Mouse (Mus musculus): ENCODE data around the gene Slc43a1. TPM values are rescaled to one million over a fixed set of nuclear protein-coding genes. Genes with fewer than 3 reads are reported as not detected.

The Slc43a1 gene
- polyA plus RNA-seq, 1 experiment: 2.0 TPM

DNA sequence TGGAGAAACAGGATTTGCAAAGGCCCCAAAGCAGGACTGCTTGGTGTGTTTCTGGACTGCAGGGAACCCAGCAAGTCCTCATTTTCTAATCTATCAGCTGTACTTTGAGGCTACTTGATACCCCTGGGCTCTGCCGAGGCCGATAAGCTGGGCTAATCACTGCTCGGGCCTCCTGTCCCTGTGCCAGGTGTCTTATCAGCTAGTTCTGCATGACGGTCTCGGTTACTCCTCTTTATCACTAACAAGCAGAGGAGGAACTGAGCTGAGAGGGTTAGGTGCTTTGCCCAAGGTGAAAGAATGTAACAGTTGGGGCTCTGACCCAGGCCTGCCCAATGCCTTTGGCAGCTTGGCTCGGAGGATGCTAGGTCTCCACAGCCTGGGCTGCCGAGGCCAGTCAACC lies 26.8 kb upstream of the Slc43a1 start:
- H3K79me2 ChIP-seq (ENCODE audit: control insufficient read depth, insufficient read depth): no peaks in the 10 kb centered on the region
- no peak overlapping the region for H3K4me2 ChIP-seq (ENCODE audit: low read depth)
- no peaks in the 10 kb centered on the region for H3K27me3 ChIP-seq (ENCODE audit: control insufficient read depth, insufficient read depth, insufficient read length)
- no peaks in the 10 kb centered on the region for H3K36me3 ChIP-seq (ENCODE audit: control insufficient read depth, insufficient read depth)
- H3K4me3 ChIP-seq: no peak overlapping the region
- H3ac ChIP-seq (ENCODE audit: control insufficient read depth, insufficient read length): no peak overlapping the region
- TF ChIP-seq E2F4 (IDR thresholded peaks at IDR 0.05; ENCODE audit: insufficient read depth) (no peak), USF1 (IDR thresholded peaks at IDR 0.05; ENCODE audit: low read depth) (no peak), REST (IDR thresholded peaks at IDR 0.05; ENCODE audit: insufficient read depth, insufficient read length) (no peak)

DNA sequence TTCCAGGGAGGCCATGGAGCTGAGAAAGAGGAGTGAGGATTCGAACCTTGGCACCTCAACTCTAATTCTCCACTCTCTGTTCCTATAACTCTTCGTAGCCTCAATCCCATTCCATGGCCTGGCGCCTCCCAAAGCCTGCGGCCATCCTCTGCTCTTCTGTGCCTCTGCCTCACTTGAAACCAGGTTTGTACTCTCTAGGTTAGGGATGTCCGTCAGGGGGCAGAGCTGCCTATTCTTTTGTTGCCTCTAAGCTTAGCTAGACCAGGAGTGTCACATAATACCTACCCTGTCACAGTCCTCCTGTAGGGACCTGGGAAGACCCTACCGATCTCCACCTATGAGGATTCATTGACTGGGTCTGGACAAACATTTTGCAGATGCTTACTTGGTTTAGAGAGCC lies 26.0 kb upstream of the Slc43a1 start:
- no peak overlapping the region for H3K4me3 ChIP-seq
- TF ChIP-seq SRF (IDR thresholded peaks at IDR 0.05; ENCODE audit: control insufficient read depth, insufficient read length, low read depth) (no peak), USF1 (IDR thresholded peaks at IDR 0.05; ENCODE audit: low read depth) (no peak), MYOG (IDR thresholded peaks at IDR 0.05; ENCODE audit: control insufficient read depth in 1 of 3, insufficient read depth in 1 of 3, insufficient read length in 2 of 3, low read depth in 2 of 3) (no peak), E2F4 (IDR thresholded peaks at IDR 0.05; ENCODE audit: insufficient read depth) (no peak), POLR2A (IDR thresholded peaks at IDR 0.05; ENCODE audit: insufficient read length, low read depth) (no peak), CEBPB (IDR thresholded peaks at IDR 0.05; ENCODE audit: insufficient read depth, poor library complexity, severe bottlenecking) (no peak)
- H3K4me2 ChIP-seq (ENCODE audit: low read depth): no peak overlapping the region
- no peaks in the 10 kb centered on the region for H3K79me2 ChIP-seq (ENCODE audit: control insufficient read depth, insufficient read depth)
- no peaks in the 10 kb centered on the region for H3K27me3 ChIP-seq (ENCODE audit: control insufficient read depth, insufficient read depth, insufficient read length)
- no peak overlapping the region for H3ac ChIP-seq (ENCODE audit: control insufficient read depth, insufficient read length)
- no peaks in the 10 kb centered on the region for H3K36me3 ChIP-seq (ENCODE audit: control insufficient read depth, insufficient read depth)

DNA sequence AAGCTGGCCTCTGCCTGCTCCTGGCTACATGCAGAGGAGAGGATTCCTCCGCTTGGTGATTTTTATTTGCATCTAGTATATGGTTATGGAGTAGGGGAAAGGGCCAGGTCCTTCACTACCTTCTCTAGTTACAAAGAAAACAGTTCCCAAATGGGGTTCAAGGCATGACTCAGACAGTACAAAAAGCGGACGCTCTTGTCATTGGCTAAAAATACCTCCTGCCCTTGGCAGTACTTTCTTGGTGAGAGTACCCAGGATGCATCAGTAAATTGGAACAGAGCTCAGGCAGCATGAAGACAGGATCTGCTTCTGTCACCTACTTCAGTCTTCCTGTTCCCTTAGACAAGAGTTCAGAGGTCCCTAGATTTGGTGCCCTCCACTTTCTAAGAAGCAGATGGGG lies 18.8 kb upstream of the Slc43a1 start:
- TF ChIP-seq POLR2A (IDR thresholded peaks at IDR 0.05; ENCODE audit: insufficient read length, low read depth) (no peak), MYOG (IDR thresholded peaks at IDR 0.05; ENCODE audit: control insufficient read depth in 1 of 3, insufficient read depth in 1 of 3, insufficient read length in 2 of 3, low read depth in 2 of 3) (no peak), CEBPB (IDR thresholded peaks at IDR 0.05; ENCODE audit: insufficient read depth, poor library complexity, severe bottlenecking) (no peak), SRF (IDR thresholded peaks at IDR 0.05; ENCODE audit: control insufficient read depth, insufficient read length, low read depth) (no peak)
- Histone ChIP-seq H3K36me3 (ENCODE audit: control insufficient read depth, insufficient read depth) (no peaks in the 10 kb centered on the region), H3K27me3 (ENCODE audit: control insufficient read depth, insufficient read depth, insufficient read length) (no peaks in the 10 kb centered on the region), H3K4me3 (no peak overlapping the region), H3K79me2 (ENCODE audit: control insufficient read depth, insufficient read depth) (no peaks in the 10 kb centered on the region), H3K4me2 (ENCODE audit: low read depth) (peak overlapping the region; percentile 68), H3ac (ENCODE audit: control insufficient read depth, insufficient read length) (no peak overlapping the region)

DNA sequence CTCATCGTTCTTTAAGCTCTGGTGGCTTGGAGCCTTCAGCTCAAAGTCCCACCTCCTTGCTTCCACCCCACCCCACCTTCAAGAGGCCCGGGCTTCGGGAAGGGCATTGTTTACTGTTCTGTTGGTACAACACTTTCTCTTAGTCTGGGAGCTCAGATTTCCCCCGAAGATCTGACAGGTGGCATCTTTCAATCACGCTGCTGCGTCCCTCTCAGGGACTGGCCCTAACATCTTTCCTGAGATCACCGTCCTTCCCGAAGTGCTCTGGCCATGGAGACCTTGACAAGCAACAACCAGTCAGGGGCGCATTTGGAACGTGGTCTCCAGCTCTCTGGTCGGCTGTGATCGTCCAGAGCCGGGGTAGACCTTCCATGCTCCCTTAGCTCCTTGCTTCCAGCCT lies 16.1 kb upstream of the Slc43a1 start, which contains the start of gene Smtnl1:
TSS of gene Smtnl1 (minus strand) at position 101 of the 400 bp plus-strand sequence.
- TF ChIP-seq TCF3 (IDR thresholded peaks at IDR 0.05; ENCODE audit: insufficient read length, low read depth) (no peak), SRF (IDR thresholded peaks at IDR 0.05; ENCODE audit: control insufficient read depth, insufficient read length, low read depth) (no peak), POLR2A (IDR thresholded peaks at IDR 0.05; ENCODE audit: insufficient read length, low read depth) (no peak), MAX (IDR thresholded peaks at IDR 0.05; ENCODE audit: low read depth) (no peak), MYOD1 (IDR thresholded peaks at IDR 0.05; ENCODE audit: control insufficient read depth in 1 of 3, insufficient read length in 2 of 3, low read depth in 2 of 3) (no peak), USF1 (IDR thresholded peaks at IDR 0.05; ENCODE audit: low read depth) (no peak), MYOG (IDR thresholded peaks at IDR 0.05; ENCODE audit: control insufficient read depth in 1 of 3, insufficient read depth in 1 of 3, insufficient read length in 2 of 3, low read depth in 2 of 3) (no peak), CEBPB (IDR thresholded peaks at IDR 0.05; ENCODE audit: insufficient read depth, poor library complexity, severe bottlenecking) (no peak), REST (IDR thresholded peaks at IDR 0.05; ENCODE audit: insufficient read depth, insufficient read length) (no peak), E2F4 (IDR thresholded peaks at IDR 0.05; ENCODE audit: insufficient read depth) (no peak), POLR2AphosphoS2 (IDR thresholded peaks at IDR 0.05; ENCODE audit: insufficient read length, low read depth) (no peak), TCF12 (IDR thresholded peaks at IDR 0.05; ENCODE audit: insufficient read depth, poor library complexity, severe bottlenecking) (no peak)
- no peaks in the 10 kb centered on the region for H3K36me3 ChIP-seq (ENCODE audit: control insufficient read depth, insufficient read depth)
- H3K4me3 ChIP-seq: no peak within 1 kb of the TSS
- H3K4me2 ChIP-seq (ENCODE audit: low read depth): no peak within 1 kb of the TSS
- H3K27me3 ChIP-seq (ENCODE audit: control insufficient read depth, insufficient read depth, insufficient read length): no peaks in the 10 kb centered on the region
- H3ac ChIP-seq (ENCODE audit: control insufficient read depth, insufficient read length): no peak within 1 kb of the TSS
- H3K79me2 ChIP-seq (ENCODE audit: control insufficient read depth, insufficient read depth): peaks cover 7% of the 10 kb centered on the region

DNA sequence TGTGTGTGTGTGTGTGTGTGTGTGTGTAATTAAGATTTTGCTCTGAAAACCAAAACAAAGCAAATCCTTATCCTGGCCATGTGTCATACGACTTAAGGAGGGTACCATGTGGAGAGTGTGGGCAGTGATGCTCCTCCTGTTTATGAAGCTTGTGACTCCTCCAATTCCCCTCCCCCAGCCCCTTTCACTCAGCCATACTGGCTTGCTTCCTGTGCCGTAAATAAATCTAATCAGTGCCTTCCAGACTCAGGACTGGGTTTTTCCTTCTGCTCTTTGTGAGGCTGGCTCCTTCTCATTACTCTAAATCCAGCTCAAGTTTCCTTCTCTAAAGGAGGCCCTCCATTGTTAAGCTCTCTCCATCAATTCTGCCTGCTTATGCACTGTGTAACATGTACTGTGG lies 15.4 kb upstream of the Slc43a1 start:
- H3K79me2 ChIP-seq (ENCODE audit: control insufficient read depth, insufficient read depth): peaks cover 14% of the 10 kb centered on the region
- no peaks in the 10 kb centered on the region for H3K36me3 ChIP-seq (ENCODE audit: control insufficient read depth, insufficient read depth)
- TF ChIP-seq REST (IDR thresholded peaks at IDR 0.05; ENCODE audit: insufficient read depth, insufficient read length): no peak
- no peak for TF ChIP-seq MYOD1 (IDR thresholded peaks at IDR 0.05; ENCODE audit: control insufficient read depth in 1 of 3, insufficient read length in 2 of 3, low read depth in 2 of 3)
- TF ChIP-seq POLR2AphosphoS2 (IDR thresholded peaks at IDR 0.05; ENCODE audit: insufficient read length, low read depth): no peak
- no peak for TF ChIP-seq USF1 (IDR thresholded peaks at IDR 0.05; ENCODE audit: low read depth)
- no peak for TF ChIP-seq MYOG (IDR thresholded peaks at IDR 0.05; ENCODE audit: control insufficient read depth in 1 of 3, insufficient read depth in 1 of 3, insufficient read length in 2 of 3, low read depth in 2 of 3)
- no peak for TF ChIP-seq E2F4 (IDR thresholded peaks at IDR 0.05; ENCODE audit: insufficient read depth)
- TF ChIP-seq TCF12 (IDR thresholded peaks at IDR 0.05; ENCODE audit: insufficient read depth, poor library complexity, severe bottlenecking): no peak
- no peak for TF ChIP-seq TCF3 (IDR thresholded peaks at IDR 0.05; ENCODE audit: insufficient read length, low read depth)
- no peak for TF ChIP-seq CEBPB (IDR thresholded peaks at IDR 0.05; ENCODE audit: insufficient read depth, poor library complexity, severe bottlenecking)
- TF ChIP-seq MAX (IDR thresholded peaks at IDR 0.05; ENCODE audit: low read depth): no peak
- no peak overlapping the region for H3K4me2 ChIP-seq (ENCODE audit: low read depth)
- H3ac ChIP-seq (ENCODE audit: control insufficient read depth, insufficient read length): no peak overlapping the region
- no peaks in the 10 kb centered on the region for H3K27me3 ChIP-seq (ENCODE audit: control insufficient read depth, insufficient read depth, insufficient read length)
- no peak overlapping the region for H3K4me3 ChIP-seq
